In the genomic region with DNA sequence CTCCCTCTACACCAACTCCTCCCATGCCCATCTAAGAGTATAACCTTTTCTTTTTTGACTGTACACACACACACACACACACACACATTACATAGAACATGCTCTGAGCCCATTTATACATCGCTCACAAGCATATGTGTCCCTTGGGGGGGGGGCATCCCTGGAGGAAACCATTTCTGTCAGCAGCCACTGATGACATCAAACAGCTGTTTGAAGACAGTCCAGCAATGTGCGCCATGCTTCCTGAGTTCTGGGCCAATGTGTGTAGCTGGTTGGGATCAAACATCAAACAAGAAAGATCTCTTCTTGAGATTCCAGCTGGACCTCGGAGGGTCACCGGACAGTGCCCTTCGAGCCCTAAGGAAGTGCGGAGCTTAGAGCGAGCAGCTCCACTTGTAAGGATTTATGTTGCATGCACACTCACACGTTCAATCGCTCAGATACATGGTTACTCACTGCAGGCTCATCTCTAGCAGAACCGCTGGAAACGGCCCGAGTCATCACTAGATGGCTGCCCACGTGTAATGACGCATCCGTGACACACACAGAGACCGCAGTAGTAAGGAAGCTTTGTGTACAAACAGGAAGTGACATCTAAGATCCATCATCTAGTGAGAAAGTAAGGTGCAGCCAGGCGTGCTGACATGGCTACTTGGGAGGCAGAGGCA, we compare ENCODE assay signal across 13 mouse cellular contexts. TPM values are rescaled to one million over a fixed set of nuclear protein-coding genes. Genes with fewer than 3 reads are reported as not detected.
DNase-seq lines count a peak whose midpoint lies in the region; ATAC-seq lines count a peak whose summit lies in the region.
"Had no signal": no experiment of that assay in that cellular context is flagged by ENCODE, and none has a peak within 500 bp of the region (broad histone marks: within the 10 kb centered on the region; RNA-seq: fewer than 3 reads in every experiment).

No protein-coding gene starts in this region.

- H3K27ac ChIP-seq in heart, embryonic 12.5 days (ENCODE audit: poor library complexity, severe bottlenecking): no peak overlapping the region
- no peak overlapping the region for H3K27ac ChIP-seq in midbrain, embryonic 13.5 days
- no peak overlapping the region for H3K27ac ChIP-seq in intestine, embryonic 15.5 days
- H3K27ac ChIP-seq: midbrain, embryonic 15.5 days had no signal

- no peak overlapping the region for H3K4me3 ChIP-seq in heart, embryonic 12.5 days
- H3K4me3 ChIP-seq in midbrain, embryonic 13.5 days (replicated peaks): no peak overlapping the region
- no peak overlapping the region for H3K4me3 ChIP-seq in intestine, embryonic 15.5 days (replicated peaks)
- H3K4me3 ChIP-seq: midbrain, embryonic 15.5 days had no signal

- no peak overlapping the region for H3K4me2 ChIP-seq in heart, embryonic 12.5 days
- H3K4me2 ChIP-seq in midbrain, embryonic 13.5 days (replicated peaks): no peak overlapping the region
- no peak overlapping the region for H3K4me2 ChIP-seq in intestine, embryonic 15.5 days (replicated peaks)
- H3K4me2 ChIP-seq: midbrain, embryonic 15.5 days had no signal

- H3K9me3 ChIP-seq in heart, embryonic 12.5 days (replicated peaks): no peaks in the 10 kb centered on the region
- no peaks in the 10 kb centered on the region for H3K9me3 ChIP-seq in midbrain, embryonic 13.5 days
- no peaks in the 10 kb centered on the region for H3K9me3 ChIP-seq in intestine, embryonic 15.5 days
- H3K9me3 ChIP-seq: midbrain, embryonic 15.5 days had no signal

- no peaks in the 10 kb centered on the region for H3K27me3 ChIP-seq in heart, embryonic 12.5 days (replicated peaks)
- H3K27me3 ChIP-seq in midbrain, embryonic 13.5 days: no peaks in the 10 kb centered on the region; the same call in 1 of the 2 replicates
- no peaks in the 10 kb centered on the region for H3K27me3 ChIP-seq in intestine, embryonic 15.5 days (replicated peaks)
- H3K27me3 ChIP-seq: midbrain, embryonic 15.5 days had no signal

- 83% methylated on average over 17 of the region's 17 CpGs for WGBS in heart, embryonic 12.5 days
- WGBS in midbrain, embryonic 13.5 days: 90% methylated on average over 17 of the region's 17 CpGs
- 77% methylated on average over 17 of the region's 17 CpGs for WGBS in intestine, embryonic 15.5 days

- peaks cover 24% of the 10 kb centered on the region for H3K4me1 ChIP-seq in heart, embryonic 12.5 days (replicated peaks)
- H3K4me1 ChIP-seq in midbrain, embryonic 13.5 days (replicated peaks): no peaks in the 10 kb centered on the region; the same call in 1 of the 2 replicates
- H3K4me1 ChIP-seq in intestine, embryonic 15.5 days (replicated peaks): peaks cover 12% of the 10 kb centered on the region
- H3K4me1 ChIP-seq: midbrain, embryonic 15.5 days had no signal

- no peak overlapping the region for H3K9ac ChIP-seq in heart, embryonic 12.5 days
- no peak overlapping the region for H3K9ac ChIP-seq in midbrain, embryonic 13.5 days (replicated peaks)
- H3K9ac ChIP-seq in intestine, embryonic 15.5 days: no peak overlapping the region
- H3K9ac ChIP-seq: midbrain, embryonic 15.5 days had no signal

- peak; percentile 44 to 45 for DNase-seq in heart, adult 18-20 months
- DNase-seq in 3134 (ENCODE audit: extremely low read depth, insufficient read length, low spot score): peak; percentile 76
- DNase-seq in lung, postnatal 36 days: peak; percentile 73
- DNase-seq in urinary bladder, postnatal 36 days (ENCODE audit: low spot score in 2 of 2): no peak
- DNase-seq: gastrocnemius, postnatal 25 days; spleen, adult 18-20 months; thymus, postnatal 14 days had no signal

- H3K36me3 ChIP-seq in heart, embryonic 12.5 days: no peaks in the 10 kb centered on the region
- H3K36me3 ChIP-seq in midbrain, embryonic 13.5 days: no peaks in the 10 kb centered on the region
- no peaks in the 10 kb centered on the region for H3K36me3 ChIP-seq in intestine, embryonic 15.5 days
- H3K36me3 ChIP-seq: midbrain, embryonic 15.5 days had no signal

- no peak for ATAC-seq in heart, embryonic 12.5 days (ENCODE audit: insufficient number of reproducible peaks, low FRiP score)
- peak; percentile 85 for ATAC-seq in activated CD4-positive, CD25-positive, alpha-beta regulatory T cell, adult 4 months
- no peak for ATAC-seq in midbrain, embryonic 13.5 days
- ATAC-seq in intestine, embryonic 15.5 days: no peak
- ATAC-seq: hindbrain, embryonic 16.5 days; midbrain, embryonic 15.5 days had no signal

RNA-seq across cellular contexts. Expression of a gene that starts 37.1 kb away (rescaled TPM):
- total RNA-seq in heart, adult 18-20 months (2021): 10 to 100 TPM; 37.8 to 42.7 TPM
- 40.0 and 42.7 TPM in 2 replicates for polyA plus RNA-seq in heart, embryonic 12.5 days (2016; fragmentation: Nextera tagmentation; extraction: Ambion mirVana)
- 1 to 10 TPM; 4.7 to 4.9 TPM for polyA plus RNA-seq in activated CD4-positive, CD25-positive, alpha-beta regulatory T cell, adult 4 months (2017; shearing (Covaris generic))
- 32.4 and 50.7 TPM in 2 replicates for polyA plus RNA-seq in midbrain, embryonic 13.5 days (2015; fragmentation: Nextera tagmentation; extraction: Ambion mirVana)
- 34.0 and 34.5 TPM in 2 replicates for polyA plus RNA-seq in intestine, embryonic 15.5 days (2015; fragmentation: Nextera tagmentation; extraction: Ambion mirVana)

Comparison
In these comparisons a context has a peak if more than half of its experiments do, and no peak if none do; other contexts are left out.
1. DNase-seq: peak in heart, adult 18-20 months (2 of 2), 3134 (single experiment) and lung, postnatal 36 days (single experiment); none in urinary bladder, postnatal 36 days (0 of 2).